Mouse (Mus musculus): ENCODE measurements around the gene Baiap3. TPM values are rescaled to one million over a fixed set of nuclear protein-coding genes. Genes with fewer than 3 reads are reported as not detected.
"Not testable (repeated sequence)": the region's sequence is repeated elsewhere in the genome, so short reads cannot be mapped to it uniquely, and the experiment has no call there.

Baiap3 gene
- polyA plus RNA-seq, 1 experiment = not detected

- TF ChIP-seq POLR2A (IDR thresholded peaks at IDR 0.05; ENCODE audit: borderline replicate concordance, low read depth, low read length) (no peak), CTCF (IDR thresholded peaks at IDR 0.05; ENCODE audit: low read depth, low read length) (no peak)
- Histone ChIP-seq H3K4me3 (ENCODE audit: insufficient read depth, low read length) (no peak overlapping the region), H3K27ac (ENCODE audit: insufficient read depth, low read depth, low read length) (no peak overlapping the region), H3K4me1 (ENCODE audit: control insufficient read depth, insufficient read depth, low read length) (peaks cover 15% of the 10 kb centered on the region)
Measured at GRCm38 (mm10) chr17:25227991-25228390, 28.2 kb downstream of the Baiap3 start.

- H3K27ac ChIP-seq (ENCODE audit: insufficient read depth, low read depth, low read length) = no peak overlapping the region
- peaks cover 20% of the 10 kb centered on the region for H3K4me1 ChIP-seq (ENCODE audit: control insufficient read depth, insufficient read depth, low read length)
- TF ChIP-seq POLR2A (IDR thresholded peaks at IDR 0.05; ENCODE audit: borderline replicate concordance, low read depth, low read length) (no peak), CTCF (IDR thresholded peaks at IDR 0.05; ENCODE audit: low read depth, low read length) (no peak)
- H3K4me3 ChIP-seq (ENCODE audit: insufficient read depth, low read length) = no peak overlapping the region
Measured at GRCm38 (mm10) chr17:25225659-25226058, 30.5 kb downstream of the Baiap3 start.

DNA sequence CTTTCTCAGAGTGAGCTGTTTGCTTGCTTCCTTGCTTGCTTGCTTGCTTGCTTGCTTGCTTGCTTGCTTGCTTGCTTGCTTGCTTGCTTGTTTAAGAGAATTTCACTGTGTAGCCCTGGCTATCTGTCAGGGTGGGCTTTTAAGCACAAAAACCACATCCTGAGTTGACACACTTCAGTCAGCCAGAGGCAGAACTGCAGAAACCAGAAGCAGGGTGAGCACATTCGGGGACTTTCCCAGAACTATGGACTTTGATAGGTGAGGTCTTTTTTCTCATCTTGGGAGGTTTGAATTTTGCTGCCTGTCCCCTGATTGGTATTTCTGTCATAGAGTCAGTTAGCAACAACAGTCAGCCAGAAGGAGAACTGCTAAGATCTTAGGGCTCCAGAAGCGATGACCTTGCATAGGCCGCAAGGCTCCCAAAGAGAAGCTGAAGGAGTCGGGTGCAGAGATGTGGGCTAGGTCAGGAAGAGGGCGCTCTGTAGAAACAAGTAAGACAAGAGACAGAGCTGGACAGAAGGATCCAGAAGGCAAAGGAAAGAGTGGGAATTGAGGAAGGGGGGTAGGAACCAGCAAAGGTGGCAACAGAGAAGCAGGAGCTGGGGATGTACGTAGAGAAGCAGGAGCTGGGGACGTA, 31.5 kb downstream of the Baiap3 start:
- no peak overlapping the region for H3K4me3 ChIP-seq (ENCODE audit: insufficient read depth, low read length)
- no peak overlapping the region for H3K27ac ChIP-seq (ENCODE audit: insufficient read depth, low read depth, low read length)
- H3K4me1 ChIP-seq (ENCODE audit: control insufficient read depth, insufficient read depth, low read length) = peaks cover 20% of the 10 kb centered on the region
- TF ChIP-seq POLR2A (IDR thresholded peaks at IDR 0.05; ENCODE audit: borderline replicate concordance, low read depth, low read length) = no peak
- no peak for TF ChIP-seq CTCF (IDR thresholded peaks at IDR 0.05; ENCODE audit: low read depth, low read length)

GRCm38 (mm10) chr17:25222951-25223601, 33.1 kb downstream of the Baiap3 start:
- Histone ChIP-seq H3K27ac (ENCODE audit: insufficient read depth, low read depth, low read length) (no peak overlapping the region), H3K4me3 (ENCODE audit: insufficient read depth, low read length) (0 out of 2 replicates have a peak overlapping the region, but pooled peaks have one; percentile 41), H3K4me1 (ENCODE audit: control insufficient read depth, insufficient read depth, low read length) (peaks cover 20% of the 10 kb centered on the region)
- TF ChIP-seq POLR2A (IDR thresholded peaks at IDR 0.05; ENCODE audit: borderline replicate concordance, low read depth, low read length) (no peak), CTCF (IDR thresholded peaks at IDR 0.05; ENCODE audit: low read depth, low read length) (no peak)

- Histone ChIP-seq H3K4me3 (ENCODE audit: insufficient read depth, low read length) (peak overlapping the region; percentile 41), H3K4me1 (ENCODE audit: control insufficient read depth, insufficient read depth, low read length) (peaks cover 20% of the 10 kb centered on the region)
- not testable (repeated sequence) for H3K27ac ChIP-seq (ENCODE audit: insufficient read depth, low read depth, low read length)
Measured at GRCm38 (mm10) chr17:25222504-25222940, 33.6 kb downstream of the Baiap3 start.

GRCm38 (mm10) chr17:25221821-25222503, 34.2 kb downstream of the Baiap3 start:
- H3K4me1 ChIP-seq (ENCODE audit: control insufficient read depth, insufficient read depth, low read length) = peaks cover 20% of the 10 kb centered on the region
- no peak for TF ChIP-seq POLR2A (IDR thresholded peaks at IDR 0.05; ENCODE audit: borderline replicate concordance, low read depth, low read length)
- TF ChIP-seq CTCF (IDR thresholded peaks at IDR 0.05; ENCODE audit: low read depth, low read length) = no peak
- no peak overlapping the region for H3K27ac ChIP-seq (ENCODE audit: insufficient read depth, low read depth, low read length)
- peak overlapping the region; percentile 35 for H3K4me3 ChIP-seq (ENCODE audit: insufficient read depth, low read length)

GRCm38 (mm10) chr17:25220746-25221145, 35.4 kb downstream of the Baiap3 start:
- Histone ChIP-seq H3K4me3 (ENCODE audit: insufficient read depth, low read length) (no peak overlapping the region), H3K27ac (ENCODE audit: insufficient read depth, low read depth, low read length) (no peak overlapping the region), H3K4me1 (ENCODE audit: control insufficient read depth, insufficient read depth, low read length) (peaks cover 20% of the 10 kb centered on the region)
- TF ChIP-seq POLR2A (IDR thresholded peaks at IDR 0.05; ENCODE audit: borderline replicate concordance, low read depth, low read length) = no peak

GRCm38 (mm10) chr17:25219492-25220295, 36.5 kb downstream of the Baiap3 start:
- TF ChIP-seq CTCF (IDR thresholded peaks at IDR 0.05; ENCODE audit: low read depth, low read length) = no peak
- no peak for TF ChIP-seq POLR2A (IDR thresholded peaks at IDR 0.05; ENCODE audit: borderline replicate concordance, low read depth, low read length)
- Histone ChIP-seq H3K4me1 (ENCODE audit: control insufficient read depth, insufficient read depth, low read length) (peaks cover 20% of the 10 kb centered on the region), H3K4me3 (ENCODE audit: insufficient read depth, low read length) (no peak overlapping the region), H3K27ac (ENCODE audit: insufficient read depth, low read depth, low read length) (no peak overlapping the region)

- Histone ChIP-seq H3K4me1 (ENCODE audit: control insufficient read depth, insufficient read depth, low read length) (peaks cover 14% of the 10 kb centered on the region), H3K27ac (ENCODE audit: insufficient read depth, low read depth, low read length) (no peak overlapping the region), H3K4me3 (ENCODE audit: insufficient read depth, low read length) (no peak overlapping the region)
- TF ChIP-seq CTCF (IDR thresholded peaks at IDR 0.05; ENCODE audit: low read depth, low read length) (no peak), POLR2A (IDR thresholded peaks at IDR 0.05; ENCODE audit: borderline replicate concordance, low read depth, low read length) (no peak)
Measured at GRCm38 (mm10) chr17:25218967-25219366, 37.2 kb downstream of the Baiap3 start.

Data from bone marrow macrophage, adult 2 months (primary cell).